Mouse (Mus musculus) testis, adult 2 months (tissue): ENCODE measurements around the gene Cdc14b. TPM values are rescaled to one million over a fixed set of nuclear protein-coding genes. Genes with fewer than 3 reads are reported as not detected.

Experiments used
- H3K27ac ChIP-seq: fragments of 200-500 bp; 2 replicates; pipeline ENCODE4 v1.5.1; 2012; ENCODE audit warnings: low read depth, low read length; ENCODE audit not compliant: control insufficient read depth, insufficient read depth
- H3K27me3 ChIP-seq: fragments of 200-500 bp; 2 replicates; pipeline ENCODE4 v1.6.1; 2012; ENCODE audit warnings: mild to moderate bottlenecking, low read length, moderate library complexity; ENCODE audit not compliant: control insufficient read depth, insufficient read depth
- H3K36me3 ChIP-seq: fragments of 200-500 bp; 2 replicates; pipeline ENCODE4 v1.6.1; 2012; ENCODE audit warnings: mild to moderate bottlenecking, low read length; ENCODE audit not compliant: control insufficient read depth, insufficient read depth
- H3K4me1 ChIP-seq: fragments of 200-500 bp; 2 replicates; pipeline ENCODE4 v1.6.1; 2012; ENCODE audit warnings: low read length; ENCODE audit not compliant: control insufficient read depth, insufficient read depth
- H3K4me3 ChIP-seq: fragments of 200-500 bp; 2 replicates; pipeline ENCODE4 v1.5.1; 2012; ENCODE audit warnings: low read depth, mild to moderate bottlenecking, low read length, moderate library complexity, mixed read lengths; ENCODE audit not compliant: control insufficient read depth
- CTCF ChIP-seq: fragments of 200-500 bp; IDR thresholded peaks from 2 replicates; pipeline ENCODE4 v1.5.1; 2012; ENCODE audit warnings: low read depth, mild to moderate bottlenecking, inconsistent platforms, low read length, moderate library complexity; ENCODE audit not compliant: control insufficient read depth, insufficient read depth, insufficient replicate concordance
- POLR2A ChIP-seq: fragments of 200-500 bp; IDR thresholded peaks from 2 replicates; pipeline ENCODE4 v1.6.1; 2012; ENCODE audit warnings: low read depth, mild to moderate bottlenecking, inconsistent platforms, low read length, moderate library complexity; ENCODE audit not compliant: control insufficient read depth
- polyA plus RNA-seq: library from polyadenylated mRNA; depleted of rRNA; stranded (reverse); fragments of >200 nt; gene quantifications from 2 replicates; pipeline ENCODE4 v1.2.3, GENCODE M21; 2012

Cdc14b gene
- polyA plus RNA-seq, 1 experiment, result 60.4 TPM

DNA sequence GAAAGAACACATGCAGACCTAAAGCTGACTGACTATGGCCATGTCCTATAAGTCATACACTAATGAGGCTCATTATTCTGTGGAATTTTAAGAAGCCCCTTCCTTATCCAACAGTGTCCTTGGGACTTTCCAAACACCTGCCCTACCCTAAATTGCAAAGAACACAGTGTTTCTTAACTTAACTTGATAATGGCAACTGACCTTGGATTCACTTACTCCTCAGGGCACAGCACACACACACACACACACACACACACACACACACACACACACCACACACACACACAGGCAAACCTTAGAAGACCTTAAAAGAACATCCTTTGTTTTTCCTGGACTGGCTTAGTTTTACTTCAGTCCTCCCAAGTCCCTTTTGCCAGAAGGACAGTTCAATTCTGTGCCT lies 21.4 kb downstream of the Cdc14b start:
- Histone ChIP-seq H3K4me1 (no peaks in the 10 kb centered on the region; the same call in 1 of the 2 replicates), H3K27me3 (no peaks in the 10 kb centered on the region), H3K36me3 (no peaks in the 10 kb centered on the region), H3K27ac (peak overlapping the region; percentile 64), H3K4me3 (no peak overlapping the region)
- no peak for TF ChIP-seq CTCF

- Histone ChIP-seq H3K27ac (peak overlapping the region; percentile 57), H3K36me3 (no peaks in the 10 kb centered on the region), H3K27me3 (no peaks in the 10 kb centered on the region), H3K4me1 (peaks cover 6% of the 10 kb centered on the region), H3K4me3 (no peak overlapping the region)
- TF ChIP-seq POLR2A (no peak), CTCF (no peak)
Observed at GRCm38 (mm10) chr13:64252147-64252546, 22.9 kb downstream of the Cdc14b start.

GRCm38 (mm10) chr13:64250363-64250762 lies 24.7 kb downstream of the Cdc14b start:
- Histone ChIP-seq H3K36me3 (no peaks in the 10 kb centered on the region), H3K27me3 (no peaks in the 10 kb centered on the region), H3K4me3 (no peak overlapping the region), H3K27ac (no peak overlapping the region), H3K4me1 (peaks cover 6% of the 10 kb centered on the region)
- TF ChIP-seq POLR2A (no peak), CTCF (no peak)

DNA sequence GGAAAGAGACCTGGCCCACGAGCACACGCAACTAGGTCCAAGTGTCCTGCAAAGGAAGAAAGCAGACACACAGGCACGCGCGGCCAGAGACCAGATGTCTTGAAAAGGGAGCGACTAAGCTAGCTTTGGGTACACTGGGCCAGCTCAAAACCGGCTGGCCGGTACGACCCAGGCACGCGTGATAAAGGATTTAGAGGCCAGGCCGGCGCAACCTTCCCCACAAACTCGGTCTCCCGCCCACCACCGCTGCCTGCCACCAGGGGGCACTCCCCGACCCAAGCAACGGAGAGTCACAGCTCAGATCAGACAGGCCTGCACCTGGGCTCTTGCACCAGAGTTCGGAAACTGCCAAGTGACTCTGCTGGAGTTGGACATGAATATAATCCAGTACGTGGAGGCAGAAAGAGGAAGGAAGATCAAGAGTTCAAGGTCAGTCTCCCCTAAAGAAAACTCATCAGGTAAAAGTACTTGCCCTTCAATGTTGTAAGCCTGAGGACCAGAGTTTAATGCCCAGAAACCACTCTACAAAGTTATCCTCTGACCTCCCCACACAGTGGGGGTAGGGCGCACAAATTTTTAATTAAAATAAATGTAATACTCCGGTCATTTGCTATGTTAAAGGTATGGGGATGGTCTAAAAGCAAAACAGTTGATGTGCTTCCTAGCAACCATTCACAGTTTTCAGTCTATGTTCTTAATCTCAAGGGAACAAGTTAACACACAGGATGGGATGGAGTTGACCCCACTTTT lies 26.1 kb downstream of the Cdc14b start:
- Histone ChIP-seq H3K36me3 (no peaks in the 10 kb centered on the region), H3K4me1 (peaks cover 6% of the 10 kb centered on the region), H3K27me3 (no peaks in the 10 kb centered on the region), H3K4me3 (peak overlapping the region; percentile 78), H3K27ac (peak overlapping the region; percentile 44; the same call in 1 of the 2 replicates)
- peak; percentile 16; the same call in 1 of the 2 replicates for TF ChIP-seq POLR2A
- TF ChIP-seq CTCF, result peak; percentile 94

DNA sequence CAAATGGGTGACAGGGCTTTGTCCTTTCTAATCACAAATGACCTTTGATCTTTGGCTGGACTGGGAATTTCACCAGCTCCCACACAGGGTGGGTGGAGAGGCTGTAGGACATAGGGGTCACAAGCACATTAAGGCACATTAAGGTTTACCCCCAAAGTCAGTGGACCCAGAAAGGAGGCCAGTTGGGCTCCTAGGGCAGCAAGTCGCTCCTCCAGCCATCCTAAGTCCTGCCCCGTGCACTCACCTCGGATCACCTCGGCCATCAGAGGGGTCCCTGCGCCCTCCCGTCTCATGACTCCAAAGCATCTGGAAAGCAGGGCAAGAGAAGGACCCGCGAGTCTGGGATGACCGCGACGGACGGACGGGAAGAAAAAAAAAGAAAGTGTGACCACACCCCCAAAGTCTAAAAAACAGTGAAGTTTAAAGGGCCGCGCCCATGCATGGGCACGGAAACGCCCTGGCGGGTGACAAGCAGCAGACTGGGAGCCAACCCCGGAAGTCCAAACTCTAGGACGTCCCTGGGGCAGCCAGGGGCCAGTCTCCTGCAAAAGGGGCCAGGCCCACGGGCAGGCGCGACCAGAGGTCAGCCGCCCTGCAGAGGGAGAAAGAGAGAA lies 26.8 kb downstream of the Cdc14b start:
- Histone ChIP-seq H3K4me3 (peak overlapping the region; percentile 78), H3K27ac (peak overlapping the region; percentile 70), H3K4me1 (peaks cover 6% of the 10 kb centered on the region), H3K27me3 (no peaks in the 10 kb centered on the region), H3K36me3 (no peaks in the 10 kb centered on the region)
- TF ChIP-seq POLR2A, result peak; percentile 58
- TF ChIP-seq CTCF, result no peak

- H3K4me1 ChIP-seq, result peaks cover 6% of the 10 kb centered on the region
- no peaks in the 10 kb centered on the region for H3K36me3 ChIP-seq
- no peak overlapping the region for H3K4me3 ChIP-seq
- no peaks in the 10 kb centered on the region for H3K27me3 ChIP-seq
- no peak for TF ChIP-seq POLR2A
- TF ChIP-seq CTCF, result no peak
- no peak overlapping the region for H3K27ac ChIP-seq
Observed at GRCm38 (mm10) chr13:64246106-64246505, 29.0 kb downstream of the Cdc14b start.

- Histone ChIP-seq H3K4me1 (peaks cover 6% of the 10 kb centered on the region), H3K27ac (no peak overlapping the region), H3K36me3 (no peaks in the 10 kb centered on the region), H3K4me3 (no peak overlapping the region), H3K27me3 (no peaks in the 10 kb centered on the region)
- TF ChIP-seq CTCF, result no peak
- TF ChIP-seq POLR2A, result no peak
Observed at GRCm38 (mm10) chr13:64244685-64245261, 30.3 kb downstream of the Cdc14b start.
